Mouse (Mus musculus) hindbrain, embryonic 11.5 days (tissue): Measurements from ENCODE around the gene Trim2. TPM values are rescaled to one million over a fixed set of nuclear protein-coding genes. Genes with fewer than 3 reads are reported as not detected.
A peak's percentile ranks its signal among the peaks of the same experiment; 100 is the strongest.

Experiments used
- ATAC-seq: fragments of 200-750 bp; cut with Nextera tagmentation; 2 replicates; pipeline ENCODE4 v1.8.0; 2017; ENCODE audit warnings: mild to moderate bottlenecking, moderate TSS enrichment, moderate library complexity; ENCODE audit not compliant: low FRiP score
- DNase-seq: peaks from one replicate; pipeline ENCODE4 v3.0.0-alpha.2; 2015; ENCODE audit warnings: low spot score
- H3K27ac ChIP-seq: fragments of 300-500 bp; sonication (generic); 2 replicates; pipeline ENCODE4 v1.5.1; 2014; ENCODE audit warnings: mild to moderate bottlenecking, low read depth, low read length
- H3K27me3 ChIP-seq: fragments of 300-500 bp; sonication (generic); 2 replicates; pipeline ENCODE4 v1.6.1; 2014; ENCODE audit warnings: mild to moderate bottlenecking, low read length, moderate library complexity, mixed read lengths; ENCODE audit not compliant: control insufficient read depth, insufficient read depth
- H3K36me3 ChIP-seq: fragments of 300-500 bp; sonication (generic); 2 replicates; pipeline ENCODE4 v1.6.1; 2014; ENCODE audit warnings: mild to moderate bottlenecking, low read length, moderate library complexity, mixed read lengths; ENCODE audit not compliant: control insufficient read depth, insufficient read depth
- H3K4me1 ChIP-seq: fragments of 300-500 bp; sonication (generic); replicated peaks from 2 replicates; pipeline ENCODE4 v1.6.1; 2014; ENCODE audit warnings: low read length, mixed read lengths; ENCODE audit not compliant: control insufficient read depth, insufficient read depth
- H3K4me2 ChIP-seq: fragments of 300-500 bp; sonication (generic); replicated peaks from 2 replicates; pipeline ENCODE4 v1.6.1; 2014; ENCODE audit warnings: mild to moderate bottlenecking, low read depth, low read length
- H3K4me3 ChIP-seq: fragments of 300-500 bp; sonication (generic); 2 replicates; pipeline ENCODE4 v1.5.1; 2014; ENCODE audit warnings: low read depth, low read length
- H3K9ac ChIP-seq: fragments of 300-500 bp; sonication (generic); 2 replicates; pipeline ENCODE4 v1.6.1; 2014; ENCODE audit warnings: low read depth, low read length
- H3K9me3 ChIP-seq: fragments of 300-500 bp; sonication (generic); 2 replicates; pipeline ENCODE4 v1.6.1; 2016; ENCODE audit warnings: low read length; ENCODE audit not compliant: control insufficient read depth
- WGBS: fragments of 180-500 bp; shearing (Covaris S2); extraction: QIAGEN DNeasy Blood & Tissue Kit; methylation state at CpG from one replicate; pipeline ENCODE4 v1.1.7; 2014; 5-methylcytosine and 5-hydroxymethylcytosine counted together
- polyA plus RNA-seq: library from polyadenylated mRNA; unstranded; fragments of >200 nt; fragmentation: Nextera tagmentation; extraction: Ambion mirVana; gene quantifications from 2 replicates; pipeline ENCODE4 v1.2.1, GENCODE M21; 2014

Trim2 gene
- polyA plus RNA-seq, 1 experiment from 2014 or later: 104 TPM

DNA sequence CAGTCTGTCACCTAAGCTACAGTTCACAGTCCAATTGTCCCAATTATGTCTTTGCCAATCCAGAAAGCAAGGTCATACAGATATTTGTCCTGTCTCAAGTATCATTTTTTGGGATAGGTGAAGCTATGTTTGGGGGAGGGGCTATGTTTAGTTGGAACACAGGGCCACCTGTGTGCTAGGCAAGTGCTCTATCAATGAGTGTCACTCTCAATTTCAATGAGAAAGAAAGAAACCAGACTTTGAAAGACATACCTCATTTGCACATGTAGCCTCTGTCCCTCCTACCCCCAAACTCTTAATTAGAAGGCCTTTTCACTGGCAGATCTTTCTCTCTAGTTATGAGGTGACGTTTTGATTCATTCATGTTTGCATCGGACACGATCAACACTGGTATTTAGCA, 21.9 kb downstream of the Trim2 start:
- H3K36me3 ChIP-seq: no peaks in the 10 kb centered on the region
- H3K27ac ChIP-seq: no peak overlapping the region
- no peak overlapping the region for H3K4me2 ChIP-seq
- DNase-seq (no peak), ATAC-seq (no peak)
- no peak overlapping the region for H3K9ac ChIP-seq
- no peaks in the 10 kb centered on the region for H3K27me3 ChIP-seq
- no peak overlapping the region for H3K4me3 ChIP-seq
- 71% methylated on average over 3 of the region's 3 CpGs for WGBS
- H3K9me3 ChIP-seq: no peaks in the 10 kb centered on the region
- peaks cover 11% of the 10 kb centered on the region for H3K4me1 ChIP-seq

DNA sequence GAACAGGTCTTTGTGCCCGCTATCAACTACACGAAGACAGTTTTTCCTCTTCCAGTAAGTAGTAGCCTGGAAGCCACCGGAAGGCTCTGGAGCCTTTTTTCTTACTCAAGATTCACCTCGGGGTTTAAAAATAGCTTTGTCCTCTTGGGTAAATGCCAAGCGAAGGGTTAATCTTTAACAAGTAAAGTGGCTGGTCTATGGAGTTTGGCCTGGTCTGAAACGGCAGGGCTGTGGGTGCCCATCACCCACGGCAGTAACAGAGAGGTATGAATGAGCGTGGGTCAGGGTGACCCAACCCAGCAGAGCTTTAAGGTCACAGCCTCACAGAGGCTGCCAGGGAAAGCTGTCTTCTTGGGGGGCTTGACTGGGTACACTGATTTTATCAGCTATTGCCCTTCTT, 23.2 kb downstream of the Trim2 start:
- no peaks in the 10 kb centered on the region for H3K9me3 ChIP-seq
- no peak overlapping the region for H3K27ac ChIP-seq
- no peak for ATAC-seq
- H3K9ac ChIP-seq: no peak overlapping the region
- no peak overlapping the region for H3K4me2 ChIP-seq
- no peak overlapping the region for H3K4me3 ChIP-seq
- DNase-seq: no peak
- WGBS: 74% methylated on average over 8 of the region's 8 CpGs
- no peaks in the 10 kb centered on the region for H3K27me3 ChIP-seq
- no peaks in the 10 kb centered on the region for H3K36me3 ChIP-seq
- H3K4me1 ChIP-seq: peaks cover 11% of the 10 kb centered on the region

DNA sequence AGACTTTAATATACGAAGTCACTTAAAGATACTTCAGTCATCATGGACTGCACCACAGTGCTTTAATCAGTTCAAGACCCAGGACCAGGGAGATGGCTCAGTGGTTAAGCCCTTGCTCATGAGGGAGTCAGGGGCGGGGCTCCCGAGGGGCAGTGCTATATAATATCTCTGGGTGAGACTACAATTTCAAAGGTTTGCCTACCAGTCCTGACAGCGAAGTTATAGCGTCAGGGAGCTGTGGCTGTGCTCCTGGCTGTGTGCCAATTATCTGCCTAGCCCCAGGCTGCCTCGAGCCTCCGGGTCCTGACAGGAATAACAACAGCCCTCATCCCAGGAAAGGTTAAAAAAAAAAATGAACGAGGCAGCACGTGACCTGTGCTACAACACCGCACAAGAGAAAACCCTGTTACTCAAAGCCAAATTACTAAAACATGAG, 24.7 kb downstream of the Trim2 start:
- peak; percentile 44 for DNase-seq
- H3K4me2 ChIP-seq: no peak overlapping the region; the same call in 1 of the 2 replicates
- 44% methylated on average over 10 of the region's 10 CpGs for WGBS
- no peak overlapping the region for H3K27ac ChIP-seq
- ATAC-seq: peak; percentile 64
- no peaks in the 10 kb centered on the region for H3K9me3 ChIP-seq
- no peaks in the 10 kb centered on the region for H3K27me3 ChIP-seq
- H3K9ac ChIP-seq: no peak overlapping the region
- H3K36me3 ChIP-seq: no peaks in the 10 kb centered on the region
- H3K4me1 ChIP-seq: peaks cover 9% of the 10 kb centered on the region
- H3K4me3 ChIP-seq: no peak overlapping the region

DNA sequence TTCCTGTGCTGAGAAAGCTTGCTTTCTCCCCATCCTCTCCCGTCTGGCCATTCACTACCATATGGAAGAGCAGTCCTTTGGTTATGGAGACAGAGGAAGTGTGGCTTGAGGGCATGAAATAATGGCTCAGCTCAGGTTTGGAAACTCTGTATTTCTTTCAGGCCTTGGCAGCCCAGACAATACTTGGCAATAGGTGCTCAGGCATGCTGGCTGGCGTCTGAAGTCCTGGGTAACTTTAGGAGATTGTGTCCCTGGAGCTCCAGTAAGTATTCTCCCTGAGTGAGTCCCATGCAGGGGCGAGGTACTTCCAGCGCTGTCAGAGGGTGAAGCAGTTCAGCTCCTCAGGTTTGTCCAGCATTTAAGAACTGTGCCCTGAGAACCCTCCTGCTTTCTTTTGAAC, 27.9 kb downstream of the Trim2 start:
- Histone ChIP-seq H3K27me3 (no peaks in the 10 kb centered on the region), H3K4me2 (no peak overlapping the region), H3K4me3 (no peak overlapping the region), H3K27ac (no peak overlapping the region), H3K9ac (no peak overlapping the region), H3K4me1 (peaks cover 4% of the 10 kb centered on the region), H3K36me3 (no peaks in the 10 kb centered on the region), H3K9me3 (no peaks in the 10 kb centered on the region)
- ATAC-seq (no peak), DNase-seq (no peak)
- WGBS: 82% methylated on average over 4 of the region's 4 CpGs

DNA sequence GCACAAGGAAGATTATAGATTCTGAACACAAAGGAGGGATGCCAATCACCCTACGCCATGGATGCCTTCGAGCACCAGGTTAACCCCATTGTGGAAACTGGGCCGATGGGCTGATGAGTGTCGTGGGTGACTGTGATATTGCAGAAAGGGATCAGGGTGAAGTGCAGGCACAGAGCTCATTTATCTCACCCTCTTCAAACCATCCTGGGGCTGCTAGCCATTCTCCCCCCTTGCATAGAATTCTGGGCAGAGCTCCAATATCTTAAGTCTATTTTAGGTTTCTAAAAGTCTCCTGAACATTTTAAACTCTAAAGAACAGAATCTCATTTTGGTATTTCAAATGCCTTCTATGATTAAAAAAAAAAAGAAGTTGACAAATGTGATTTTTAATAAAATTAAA, 31.6 kb downstream of the Trim2 start:
- WGBS: 91% methylated on average over 4 of the region's 4 CpGs
- Histone ChIP-seq H3K4me2 (no peak overlapping the region), H3K4me3 (no peak overlapping the region), H3K4me1 (peaks cover 10% of the 10 kb centered on the region), H3K36me3 (no peaks in the 10 kb centered on the region), H3K9me3 (no peaks in the 10 kb centered on the region), H3K9ac (no peak overlapping the region), H3K27ac (no peak overlapping the region), H3K27me3 (no peaks in the 10 kb centered on the region)
- ATAC-seq (no peak), DNase-seq (no peak)

DNA sequence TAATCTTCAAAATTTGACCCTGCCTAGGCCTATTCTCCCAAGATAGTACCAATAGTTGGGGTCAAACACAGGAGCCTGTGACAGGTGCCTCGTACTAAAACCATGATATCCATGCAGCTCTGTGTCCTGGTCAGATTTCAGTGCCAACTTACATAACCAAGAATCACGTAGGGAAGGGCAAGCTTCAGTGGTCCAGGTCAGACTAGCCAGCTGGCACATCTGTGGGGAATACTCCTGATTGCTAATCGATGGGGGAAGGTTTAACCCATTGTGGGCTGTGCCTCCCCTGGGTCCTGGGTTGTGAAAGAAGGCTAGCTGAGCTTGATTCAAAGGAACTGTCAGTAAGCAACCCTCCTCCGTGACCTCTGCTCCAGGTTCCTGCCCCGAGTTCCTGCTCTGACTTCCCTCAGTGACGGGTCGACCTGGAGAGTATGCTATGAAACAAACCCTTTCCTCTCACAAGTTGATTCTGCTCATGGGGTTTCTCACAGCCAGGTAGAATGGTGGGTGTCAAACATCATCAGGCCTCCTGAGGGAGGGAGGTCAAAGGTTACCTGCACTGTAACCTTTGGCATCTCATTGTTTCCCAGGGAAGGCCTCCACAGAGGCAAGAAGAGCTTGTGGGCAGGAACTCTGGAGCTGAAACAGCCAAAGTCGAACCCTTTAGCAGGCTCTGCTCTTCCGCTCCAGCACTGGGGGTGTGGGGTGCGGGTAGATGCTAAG, 34.2 kb downstream of the Trim2 start:
- H3K4me1 ChIP-seq: peaks cover 16% of the 10 kb centered on the region
- 54% methylated on average over 10 of the region's 10 CpGs for WGBS
- no peaks in the 10 kb centered on the region for H3K9me3 ChIP-seq
- H3K27ac ChIP-seq: no peak overlapping the region
- DNase-seq (peak; percentile 27), ATAC-seq (no peak)
- H3K9ac ChIP-seq: no peak overlapping the region
- no peak overlapping the region for H3K4me3 ChIP-seq
- H3K27me3 ChIP-seq: no peaks in the 10 kb centered on the region
- H3K36me3 ChIP-seq: no peaks in the 10 kb centered on the region
- no peak overlapping the region for H3K4me2 ChIP-seq

DNA sequence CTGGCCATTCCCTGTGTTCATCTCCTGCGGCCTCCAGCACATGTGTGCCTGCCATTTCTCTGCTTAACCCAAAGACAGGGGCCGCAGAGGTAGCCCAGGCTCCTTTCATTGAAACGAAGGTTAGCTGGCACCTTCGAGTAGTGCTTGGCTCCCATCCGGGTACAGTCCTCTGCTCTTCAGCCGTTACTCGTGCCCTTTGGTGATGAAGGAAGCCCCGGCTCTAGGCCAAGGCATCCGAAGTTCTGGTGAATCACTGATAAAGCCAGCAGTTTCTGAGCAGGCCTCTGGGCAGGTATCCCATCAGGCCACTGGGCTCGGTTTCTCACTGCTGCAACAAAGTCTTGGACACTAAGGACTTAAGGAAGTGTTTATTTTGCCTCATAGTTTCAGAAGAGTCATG, 34.9 kb downstream of the Trim2 start:
- H3K9me3 ChIP-seq: no peaks in the 10 kb centered on the region
- H3K27ac ChIP-seq: no peak overlapping the region
- DNase-seq (no peak), ATAC-seq (no peak)
- H3K9ac ChIP-seq: no peak overlapping the region
- no peaks in the 10 kb centered on the region for H3K36me3 ChIP-seq
- WGBS: 87% methylated on average over 10 of the region's 10 CpGs
- no peak overlapping the region for H3K4me3 ChIP-seq
- no peak overlapping the region for H3K4me2 ChIP-seq
- H3K27me3 ChIP-seq: no peaks in the 10 kb centered on the region
- H3K4me1 ChIP-seq: peaks cover 16% of the 10 kb centered on the region

DNA sequence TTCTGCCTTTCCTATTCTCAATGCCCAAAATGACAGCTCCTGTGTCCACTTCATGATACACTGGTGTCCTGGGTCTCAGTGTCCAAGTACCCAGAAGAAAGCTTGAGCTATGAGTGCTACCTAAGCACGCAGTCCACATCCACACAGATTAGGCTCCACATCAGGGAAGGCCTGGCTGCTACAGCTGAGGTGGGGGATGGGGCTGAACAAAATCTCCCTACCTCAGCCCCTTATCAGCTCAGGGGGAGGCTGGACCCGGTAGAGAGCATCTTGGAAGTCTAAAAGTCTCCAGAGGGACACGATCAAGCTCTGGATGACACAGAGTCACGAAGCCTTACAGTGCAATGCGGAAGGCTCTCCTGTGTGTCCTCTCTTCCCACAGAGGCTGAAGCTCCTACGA, 35.6 kb downstream of the Trim2 start:
- whole genome bisulfite sequencing: 68% methylated on average over 6 of the region's 6 CpGs
- peak; percentile 4; the same call in 1 of the 2 replicates for ATAC-seq
- Histone ChIP-seq H3K27ac (peak overlapping the region; percentile 30; the same call in 1 of the 2 replicates), H3K4me3 (no peak overlapping the region), H3K27me3 (no peaks in the 10 kb centered on the region), H3K4me1 (peaks cover 16% of the 10 kb centered on the region), H3K36me3 (no peaks in the 10 kb centered on the region), H3K9ac (0 out of 2 replicates have a peak overlapping the region, but pooled peaks have one; percentile 12), H3K4me2 (no peak overlapping the region), H3K9me3 (no peaks in the 10 kb centered on the region)
- no peak for DNase-seq

DNA sequence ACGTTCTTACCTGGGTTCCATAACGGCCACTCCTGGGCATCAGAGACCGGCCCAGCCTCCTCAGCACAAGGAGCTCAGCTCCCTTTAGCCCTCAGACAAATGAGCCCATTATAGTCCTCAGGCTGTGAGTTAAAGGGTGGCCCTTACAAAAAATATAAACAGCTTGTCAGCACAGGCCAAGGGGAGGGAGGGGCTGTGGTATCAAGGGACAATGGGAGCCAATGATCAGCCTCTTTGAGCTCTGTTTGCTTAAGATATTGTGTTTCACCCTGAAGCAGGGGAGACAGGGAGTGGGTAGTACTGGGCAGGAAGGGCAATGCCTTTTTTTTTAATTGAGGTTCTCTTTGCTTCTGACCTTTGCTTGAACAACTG, 36.1 kb downstream of the Trim2 start:
- H3K4me1 ChIP-seq: peaks cover 18% of the 10 kb centered on the region
- DNase-seq (peak; percentile 48), ATAC-seq (peak; percentile 64; the same call in 1 of the 2 replicates)
- no peaks in the 10 kb centered on the region for H3K36me3 ChIP-seq
- peak overlapping the region; percentile 30; the same call in 1 of the 2 replicates for H3K27ac ChIP-seq
- H3K4me2 ChIP-seq: peak overlapping the region; percentile 21
- H3K27me3 ChIP-seq: no peaks in the 10 kb centered on the region
- 8% methylated on average over 3 of the region's 3 CpGs for WGBS
- H3K9ac ChIP-seq: no peak overlapping the region
- no peaks in the 10 kb centered on the region for H3K9me3 ChIP-seq
- 0 out of 2 replicates have a peak overlapping the region, but pooled peaks have one; percentile 6 for H3K4me3 ChIP-seq
